Mouse (Mus musculus) T-helper 17 cell (primary cell): ENCODE results near the gene Ppt1.

ENCODE experiments used
- in situ Hi-C, 2 experiments: fragments of 300-600 bp; cut with MboI, MseI; formaldehyde crosslinking; loops; 1 replicate in 1 of 2; 2 replicates in 1 of 2; pipeline ENCODE4 v1.15.1; 2025; ENCODE audit warnings: high pct_unique_total_duplicates in 2 of 2

The Ppt1 gene

DNA sequence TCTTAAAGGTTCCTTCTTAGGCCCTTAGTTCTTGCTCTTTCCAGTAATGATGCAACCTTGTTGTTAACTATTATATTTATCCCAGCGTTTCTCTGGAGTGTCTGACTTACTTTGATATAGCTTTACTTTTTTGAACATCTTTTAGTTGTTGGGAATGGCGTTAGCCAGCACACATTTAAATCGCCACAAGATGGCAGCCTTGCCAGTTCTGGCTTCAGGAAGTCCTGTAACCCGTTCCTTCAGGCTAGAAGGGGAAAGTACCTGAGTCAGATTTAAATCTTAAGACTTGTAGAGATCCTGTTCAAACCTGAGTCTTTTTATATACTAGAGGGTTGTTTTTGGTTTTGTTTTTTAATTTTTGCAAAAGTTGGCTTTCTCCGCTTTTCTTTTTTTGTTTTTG lies 62.3 kb downstream of the Ppt1 start:
- in situ Hi-C loops, result no loop called here

DNA sequence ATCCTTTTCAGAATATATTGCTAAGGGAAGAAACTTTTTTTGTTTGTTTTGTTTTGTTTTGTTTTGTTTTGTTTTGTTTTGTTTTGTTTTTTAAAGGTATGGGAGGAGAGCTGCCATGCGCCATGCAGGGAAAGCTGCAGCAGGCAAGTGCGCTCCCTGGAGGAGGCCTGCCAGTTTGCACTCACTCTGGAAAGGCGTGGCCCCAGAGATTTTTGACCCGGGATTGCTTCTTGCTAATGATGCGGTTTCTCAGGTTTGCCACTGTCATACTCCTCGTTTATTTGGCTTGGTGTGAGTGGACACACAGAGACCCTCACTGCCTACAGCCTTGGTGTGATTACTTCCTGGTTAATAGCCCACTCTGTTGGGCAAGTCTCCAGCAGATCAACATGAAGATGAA lies 66.1 kb downstream of the Ppt1 start:
- in situ Hi-C loops, result no loop called here

DNA sequence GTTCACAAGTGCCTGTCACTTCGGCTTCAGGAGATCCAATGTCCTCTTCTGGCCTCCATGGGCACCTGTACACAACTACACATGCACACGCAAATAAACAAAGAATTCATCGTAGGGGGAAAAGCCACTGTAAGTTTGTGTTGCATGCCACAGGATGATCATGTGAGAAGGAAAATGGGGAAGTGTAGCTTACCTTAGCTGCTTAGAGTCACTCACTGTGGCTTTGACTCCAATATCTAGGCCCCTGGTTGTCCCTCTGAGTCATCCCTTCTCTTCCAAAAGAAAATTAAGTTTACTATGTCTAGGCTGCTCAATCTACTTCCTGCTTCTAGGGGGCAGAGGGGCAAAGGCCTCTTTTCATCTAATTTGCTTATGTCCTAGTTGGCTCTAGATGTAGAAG lies 67.7 kb downstream of the Ppt1 start:
- in situ Hi-C loops, result no loop called here

DNA sequence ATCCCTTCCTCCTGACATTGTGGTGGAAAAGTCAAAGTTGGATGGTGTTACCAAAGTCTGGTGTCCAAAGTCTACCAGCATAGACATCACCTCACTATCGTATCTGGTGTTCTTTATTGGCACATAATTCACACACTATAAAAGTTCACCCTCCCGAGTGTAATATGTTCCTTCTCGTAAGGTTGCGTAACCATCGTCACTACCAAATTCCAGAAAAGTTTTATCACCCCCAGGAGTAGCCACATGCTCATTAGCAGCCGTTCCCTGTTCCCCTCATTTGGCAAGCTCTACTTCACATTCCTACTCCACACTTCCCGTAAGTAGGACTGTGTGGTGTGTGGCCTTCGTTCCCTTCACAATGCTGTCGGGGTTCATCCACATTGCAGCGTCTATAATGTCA lies 69.3 kb downstream of the Ppt1 start:
- in situ Hi-C loops, result no loop called here
